Mouse (Mus musculus) embryonic facial prominence, embryonic 10.5 days (tissue): Measurements from ENCODE around the gene Gm8050. TPM values are rescaled to one million over a fixed set of nuclear protein-coding genes. Genes with fewer than 3 reads are reported as not detected.
"Not testable (repeated sequence)": the region's sequence is repeated elsewhere in the genome, so short reads cannot be mapped to it uniquely, and the experiment has no call there.

Source experiments
- DNase-seq: peaks from one replicate; pipeline ENCODE4 v3.0.0-alpha.2; 2017; ENCODE audit warnings: low spot score
- H3K27ac ChIP-seq: fragments of 300-500 bp; sonication (generic); replicated peaks from 2 replicates; pipeline ENCODE4 v1.5.1; 2016; ENCODE audit warnings: mild to moderate bottlenecking
- H3K27me3 ChIP-seq: fragments of 300-500 bp; sonication (generic); replicated peaks from 2 replicates; pipeline ENCODE4 v1.6.1; 2016; ENCODE audit warnings: low read depth, mild to moderate bottlenecking; ENCODE audit not compliant: poor library complexity, severe bottlenecking
- H3K36me3 ChIP-seq: fragments of 300-500 bp; sonication (generic); replicated peaks from 2 replicates; pipeline ENCODE4 v1.6.1; 2016; ENCODE audit warnings: mild to moderate bottlenecking, moderate library complexity
- H3K4me1 ChIP-seq: fragments of 300-500 bp; sonication (generic); 2 replicates; pipeline ENCODE4 v1.6.1; 2016
- H3K4me3 ChIP-seq: fragments of 300-500 bp; sonication (generic); 2 replicates; pipeline ENCODE4 v1.5.1; 2016; ENCODE audit warnings: mild to moderate bottlenecking, moderate library complexity
- H3K9me3 ChIP-seq: fragments of 300-500 bp; sonication (generic); 2 replicates; pipeline ENCODE4 v1.6.1; 2016; ENCODE audit warnings: mild to moderate bottlenecking
- WGBS: fragments of 180-500 bp; shearing (Covaris S2); methylation state at CpG from one replicate; pipeline ENCODE4 v1.1.7; 2016; 5-methylcytosine and 5-hydroxymethylcytosine counted together
- polyA plus RNA-seq: library from polyadenylated mRNA; unstranded; fragments of >200 nt; fragmentation: Nextera tagmentation; extraction: Ambion mirVana; gene quantifications from 2 replicates; pipeline ENCODE4 v1.2.1, GENCODE M21; 2016

The Gm8050 gene
- polyA plus RNA-seq: not detected in 2 replicates

- 68% methylated on average over 1 of the region's 2 CpGs for WGBS
These were observed at the start of gene Gm8050 for GRCm38 (mm10) chr14:6720151-6720550. TSS of gene Gm8050 (minus strand) at chr14:6720251.

GRCm38 (mm10) chr14:6757231-6757536, 37.1 kb upstream of the Gm8050 start:
- H3K4me3 ChIP-seq: peak overlapping the region; percentile 58
- not testable (repeated sequence) for H3K9me3 ChIP-seq, H3K27ac ChIP-seq, H3K27me3 ChIP-seq, DNase-seq, H3K4me1 ChIP-seq, H3K36me3 ChIP-seq
- WGBS: under 1% methylated on average over 5 of the region's 13 CpGs

More at GRCm38 (mm10) chr14:6720151-6720550, at the start of gene Gm8050:
- DNase-seq, H3K36me3 ChIP-seq, H3K27ac ChIP-seq, H3K9me3 ChIP-seq, H3K4me3 ChIP-seq, H3K27me3 ChIP-seq, H3K4me1 ChIP-seq: not testable (repeated sequence)

GRCm38 (mm10) chr14:6756384-6757230, 36.6 kb upstream of the Gm8050 start:
- not testable (repeated sequence) for H3K9me3 ChIP-seq, H3K36me3 ChIP-seq, H3K27me3 ChIP-seq, H3K4me1 ChIP-seq
- peak; percentile 29 for DNase-seq
- H3K4me3 ChIP-seq: peak overlapping the region; percentile 58
- H3K27ac ChIP-seq: peak overlapping the region; percentile 83
- WGBS: under 1% methylated on average over 52 of the region's 67 CpGs

GRCm38 (mm10) chr14:6742232-6742631, 22.2 kb upstream of the Gm8050 start, which contains the start of gene Gm3636:
TSS of gene Gm3636 (minus strand) at chr14:6742332.
- H3K27ac ChIP-seq, H3K4me1 ChIP-seq, H3K4me3 ChIP-seq, H3K27me3 ChIP-seq, H3K9me3 ChIP-seq, H3K36me3 ChIP-seq, DNase-seq: not testable (repeated sequence)
- WGBS: no CpG with 5 or more reads among the region's 2 CpGs

DNA sequence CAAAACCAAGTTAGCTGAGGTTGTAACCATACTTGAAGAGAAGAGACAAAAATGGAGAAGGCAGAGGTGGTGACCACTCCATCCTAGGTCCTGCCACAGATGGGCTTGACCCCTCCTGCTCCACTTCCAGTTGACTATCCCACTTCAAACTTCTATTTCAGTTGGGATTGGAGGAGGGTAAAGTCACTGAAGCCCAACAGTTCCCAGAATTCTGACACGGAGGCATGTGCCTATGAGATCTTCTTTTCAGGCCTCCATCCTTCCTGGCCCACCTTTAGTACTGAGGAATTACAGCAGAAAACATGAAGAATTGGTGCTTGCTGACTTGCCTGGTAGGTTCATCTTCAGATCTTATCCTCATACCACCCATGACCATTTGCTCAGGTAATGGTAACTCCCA, 36.0 kb downstream of the Gm8050 start, which contains the start of gene Gm10251:
Gm10251 (minus strand) TSS at position 101 of the 400 bp plus-strand sequence.
- WGBS: no CpG with 5 or more reads among the region's 1 CpGs

More for the DNA sequence above, 36.0 kb downstream of the Gm8050 start, which contains the start of gene Gm10251:
- H3K4me3 ChIP-seq, H3K36me3 ChIP-seq, H3K9me3 ChIP-seq, H3K4me1 ChIP-seq, H3K27ac ChIP-seq, H3K27me3 ChIP-seq, DNase-seq: not testable (repeated sequence)

Other genes starting within 250 kb of the Gm8050 start
- not detected in 2 replicates for gene Gm8356, start 183.0 kb downstream of the Gm8050 start, polyA plus RNA-seq
- 0.39 TPM in 1 of 2 replicates, not detected in the other for gene Gm3629, start 129.6 kb downstream of the Gm8050 start, polyA plus RNA-seq
- gene Gm3460, start 97.8 kb downstream of the Gm8050 start, polyA plus RNA-seq: not detected in 2 replicates
- not detected in 2 replicates for gene Gm10251, start 36.1 kb downstream of the Gm8050 start, polyA plus RNA-seq
- gene Gm3636, start 22.1 kb upstream of the Gm8050 start, polyA plus RNA-seq: 4.9 and 6.1 TPM in 2 replicates
- not detected in 2 replicates for gene Gm8362, start 54.2 kb upstream of the Gm8050 start, polyA plus RNA-seq
- gene Gm3642, start 120.1 kb upstream of the Gm8050 start, polyA plus RNA-seq: 0.09 TPM in 1 of 2 replicates, not detected in the other
- gene Gm3667, start 169.7 kb upstream of the Gm8050 start, polyA plus RNA-seq: 1.9 and 2.2 TPM in 2 replicates